Mouse (Mus musculus) urinary bladder, postnatal 25 days (tissue): ENCODE measurements around the gene Krt20.

Experiments
- DNase-seq: peaks from one replicate; pipeline ENCODE4 v3.0.0; 2022; ENCODE audit warnings: low spot score

The Krt20 gene

GRCm38 (mm10) chr11:99413247-99413646, 24.7 kb downstream of the Krt20 start:
- DNase-seq: peak; percentile 56

DNA sequence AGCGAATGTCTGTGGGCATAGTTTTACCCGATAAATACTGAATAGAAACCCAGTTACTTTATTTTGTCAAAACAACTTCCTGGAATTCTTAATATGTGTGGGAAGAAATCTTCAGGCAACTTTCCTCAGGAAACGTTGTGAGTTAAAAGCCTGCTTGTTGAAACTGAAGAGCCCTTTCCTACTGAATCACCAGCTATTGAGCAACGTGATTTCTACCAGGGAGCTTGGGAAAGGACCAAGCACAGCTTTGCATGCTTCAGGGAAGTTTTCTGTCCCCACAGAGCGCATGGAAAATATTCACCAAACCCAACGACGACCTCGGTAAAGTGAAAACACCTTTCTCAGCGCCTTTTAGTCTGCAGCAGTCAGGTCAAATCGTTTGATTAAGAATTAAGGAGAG, 31.8 kb downstream of the Krt20 start:
- DNase-seq: no peak

- no peak for DNase-seq
Measured at GRCm38 (mm10) chr11:99399956-99400549, 37.9 kb downstream of the Krt20 start.

DNA sequence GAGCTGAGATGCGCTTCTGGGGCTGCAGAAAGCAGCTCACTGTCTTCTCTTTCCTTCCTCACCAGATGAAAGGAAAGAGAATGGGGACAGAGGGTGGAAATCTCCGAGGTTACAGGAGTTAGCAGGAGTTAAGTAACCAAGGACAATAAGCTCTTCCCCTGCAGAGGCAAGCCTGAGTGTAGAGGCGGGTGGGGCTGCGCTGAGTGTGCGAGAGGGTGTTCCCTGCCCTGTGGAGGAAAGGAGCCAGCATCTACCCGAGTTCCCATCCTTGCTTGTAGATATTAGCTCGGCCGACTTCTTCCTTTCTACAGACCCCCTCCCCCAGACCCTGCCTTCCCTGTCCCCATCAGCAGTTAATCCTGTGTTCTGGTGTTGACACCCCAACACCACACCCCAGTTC, 39.1 kb downstream of the Krt20 start:
- DNase-seq: no peak

- DNase-seq: no peak
Measured at GRCm38 (mm10) chr11:99398084-99398483, 39.9 kb downstream of the Krt20 start.

DNA sequence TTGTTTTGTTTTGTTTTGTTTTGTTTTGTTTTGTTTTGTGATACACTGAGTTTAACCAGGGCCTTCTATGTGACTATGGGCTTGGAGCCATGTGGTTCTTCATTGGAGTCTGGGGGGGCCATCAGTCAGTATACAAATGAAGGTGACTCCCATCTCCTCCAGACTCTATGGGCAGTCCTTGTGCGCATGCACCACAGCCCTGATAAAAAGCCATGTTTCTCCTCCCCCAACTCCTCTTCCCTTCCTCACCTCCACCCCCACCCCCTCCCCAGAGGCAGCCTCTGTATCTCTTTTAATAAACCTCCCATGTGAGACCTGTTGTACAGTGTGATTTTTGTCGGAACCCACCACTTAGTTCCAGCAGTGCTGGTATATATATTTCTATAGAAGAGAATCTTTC, 41.3 kb downstream of the Krt20 start:
- no peak for DNase-seq

- DNase-seq: no peak
Measured at GRCm38 (mm10) chr11:99396034-99396433, 41.9 kb downstream of the Krt20 start.

DNA sequence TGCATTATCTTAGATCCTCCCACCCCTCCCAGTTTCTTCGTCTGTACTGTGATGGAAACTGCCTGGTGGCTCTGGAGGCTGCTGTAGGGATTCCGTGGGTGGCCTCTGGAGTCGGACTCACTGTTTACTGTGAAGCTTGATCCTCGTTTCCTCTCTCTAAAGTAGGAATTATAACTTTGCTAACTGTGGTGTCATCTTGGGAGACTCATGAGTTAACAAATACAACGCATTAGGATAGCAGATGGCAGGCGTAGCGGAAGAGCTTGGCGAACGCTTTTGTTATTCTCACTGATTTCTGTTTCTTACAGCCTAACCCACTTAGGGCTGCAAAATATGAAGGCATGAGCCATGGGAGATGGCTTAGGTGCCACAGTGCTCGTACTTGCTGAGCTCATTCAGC, 45.5 kb downstream of the Krt20 start:
- no peak for DNase-seq

- no peak for DNase-seq
Measured at GRCm38 (mm10) chr11:99391375-99391774, 46.6 kb downstream of the Krt20 start.

DNA sequence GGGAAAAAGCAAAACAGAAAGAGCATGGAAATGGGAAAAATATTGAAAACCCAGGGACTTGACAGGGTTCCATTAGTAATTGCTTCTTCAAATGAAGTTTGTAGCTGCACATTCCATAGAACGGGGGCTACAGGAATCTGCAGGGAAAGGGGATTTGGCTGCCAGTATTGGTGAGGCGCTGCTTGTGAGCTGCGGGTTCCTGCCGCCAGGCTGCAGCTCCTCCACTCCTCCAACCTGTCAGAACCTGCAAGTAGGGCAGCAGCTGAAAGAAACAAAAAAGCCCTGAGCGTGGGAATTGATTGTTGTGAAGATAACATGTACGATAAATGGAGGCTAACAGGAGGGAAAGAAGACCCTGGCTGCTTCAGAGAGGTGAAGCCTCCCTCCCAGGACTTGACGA, 47.1 kb downstream of the Krt20 start:
- no peak for DNase-seq

DNA sequence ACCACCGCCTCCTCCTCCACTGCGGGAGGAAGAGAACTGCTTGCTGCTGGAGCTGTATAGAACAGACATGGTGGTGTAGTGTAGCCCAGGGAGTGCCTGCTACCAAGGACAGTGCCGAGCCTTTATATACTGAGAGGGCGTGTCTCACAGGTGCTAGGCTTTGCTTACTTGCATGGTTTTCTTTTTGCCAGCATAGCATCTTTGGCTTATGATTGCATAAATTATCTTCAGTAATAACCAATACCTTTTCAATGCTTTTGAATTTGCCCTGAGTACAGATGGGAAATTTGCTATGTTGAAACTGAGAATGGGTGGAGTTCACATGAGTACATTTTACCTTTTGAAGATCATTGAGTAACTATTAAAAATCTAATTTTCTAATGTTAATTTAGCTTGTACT, 48.7 kb downstream of the Krt20 start, which contains the start of gene Krt10:
Gene Krt10, minus strand, starts transcription at position 101 of the 400 bp plus-strand sequence.
- DNase-seq: no peak

GRCm38 (mm10) chr11:99388661-99389060, 49.3 kb downstream of the Krt20 start:
- no peak for DNase-seq

DNA sequence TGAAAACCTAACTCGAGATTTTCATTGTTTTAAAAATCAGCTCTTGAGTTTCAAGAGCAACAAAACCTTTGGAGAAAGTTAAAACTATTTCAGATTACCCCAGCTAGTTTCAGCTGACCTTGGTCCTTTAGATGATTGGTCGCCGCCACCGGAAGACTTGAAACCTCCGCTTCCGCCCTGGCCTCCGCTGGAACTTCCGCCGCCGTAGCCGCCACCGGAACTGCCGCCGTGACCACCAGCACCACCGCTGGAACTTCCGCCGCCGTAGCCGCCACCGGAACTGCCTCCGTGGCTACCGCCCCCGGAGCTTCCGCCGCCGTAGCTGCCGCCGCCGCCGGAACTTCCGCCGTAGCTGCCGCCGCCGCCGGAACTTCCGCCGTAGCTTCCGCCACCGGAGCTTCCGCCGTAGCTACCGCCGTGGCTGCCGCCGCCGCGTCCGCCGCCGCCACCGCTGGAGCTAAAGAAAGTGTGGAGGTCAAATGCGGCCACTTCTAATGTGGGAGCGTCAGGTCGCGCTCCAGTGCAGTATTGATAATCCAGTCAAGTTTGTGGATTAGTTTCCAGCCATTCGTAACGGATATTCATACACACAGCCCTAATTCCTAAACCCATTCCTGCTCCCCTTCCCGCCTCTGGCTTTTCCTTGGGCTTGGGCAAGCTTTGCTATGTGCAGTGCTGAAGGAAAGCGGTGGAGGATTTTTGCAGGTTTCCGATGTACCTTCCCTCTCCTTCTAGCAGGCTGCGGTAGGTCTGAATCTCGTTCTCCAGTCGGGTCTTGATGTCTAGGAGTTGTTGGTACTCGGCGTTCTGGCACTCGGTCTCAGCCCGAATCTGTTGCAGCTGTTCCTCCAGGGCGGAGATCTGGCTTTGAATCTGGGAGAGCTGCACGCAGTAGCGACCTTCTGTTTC, 51.9 kb downstream of the Krt20 start:
- peak; percentile 81 for DNase-seq

DNA sequence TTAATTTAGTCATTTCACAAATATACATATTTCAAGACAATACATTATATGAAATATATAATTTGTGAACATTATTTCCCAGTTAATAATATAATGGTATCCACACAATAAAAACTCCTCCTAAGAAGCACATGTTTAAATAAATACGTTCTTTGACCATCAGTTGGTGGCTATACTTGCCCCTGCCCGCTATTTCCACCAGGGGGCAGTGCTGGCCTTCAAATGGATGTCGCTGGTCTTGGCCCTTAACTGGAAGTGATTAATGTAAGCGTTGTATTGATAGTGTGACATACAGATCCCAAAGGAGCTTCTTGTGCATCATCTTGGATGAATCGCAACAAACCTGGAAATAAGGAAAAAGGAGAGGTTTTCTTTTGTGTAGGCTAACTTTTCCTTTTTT, 58.4 kb downstream of the Krt20 start:
- peak; percentile 82 for DNase-seq
